In the genomic region with DNA sequence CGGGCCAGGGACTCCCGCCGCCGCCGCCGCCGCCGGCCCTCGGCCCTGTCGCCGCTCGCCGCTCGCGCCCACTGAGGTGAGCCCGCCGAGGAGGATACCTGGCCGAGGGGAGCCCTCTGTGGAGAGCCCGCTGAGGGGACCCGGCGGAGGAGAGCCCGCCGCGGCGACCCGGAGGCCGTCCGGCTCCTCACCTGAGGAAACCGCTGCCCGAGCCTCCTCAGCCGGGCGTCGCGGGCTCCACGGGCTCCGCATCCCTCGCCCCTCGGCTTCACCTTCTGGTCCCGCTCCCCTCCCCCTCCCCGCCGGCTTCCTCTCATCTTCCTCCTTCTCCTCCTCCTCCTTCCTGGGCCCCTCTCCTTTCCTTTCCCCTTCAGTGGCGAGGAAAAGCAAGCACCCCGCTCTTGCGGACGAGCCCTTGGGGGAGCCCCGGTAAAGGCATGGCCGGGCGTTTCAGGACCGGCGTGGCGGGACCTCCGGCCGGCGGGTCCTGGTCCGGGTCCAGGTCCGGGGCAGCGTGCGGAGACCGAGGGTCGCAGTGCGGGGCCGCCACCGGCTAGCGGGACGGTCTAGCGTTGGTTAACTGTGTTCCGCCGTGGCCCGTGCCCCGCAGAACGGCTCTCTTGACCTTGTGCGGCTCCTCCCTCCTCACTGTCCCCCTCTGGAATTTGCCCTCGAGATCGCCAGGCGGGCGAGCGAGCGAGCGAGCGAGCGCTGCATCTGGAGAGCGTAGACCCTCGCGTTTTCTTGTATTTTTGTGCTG, we compare ENCODE assay signal across 8 mouse cellular contexts. TPM values are rescaled to one million over a fixed set of nuclear protein-coding genes. Genes with fewer than 3 reads are reported as not detected.
DNase-seq lines count a peak whose midpoint lies in the region; ATAC-seq and TF ChIP-seq lines count a peak whose summit lies in the region.

No protein-coding gene starts in this region.

- DNase-seq in MN1 (ENCODE audit: low spot score): peak; percentile 66
- peak; percentile 79 for DNase-seq in forebrain, embryonic 11.5 days (ENCODE audit: low spot score)
- DNase-seq in hindbrain, embryonic 10.5 days (ENCODE audit: low spot score): peak; percentile 74
- DNase-seq in layer of hippocampus, postnatal 10 days (ENCODE audit: low spot score in 2 of 2): peak; percentile 40 to 55
- DNase-seq in lung, postnatal 4 days: peak; percentile 55 to 62
- DNase-seq in retina, postnatal 7 days (ENCODE audit: low read depth, low spot score): peak; percentile 16

- no peaks in the 10 kb centered on the region for H3K36me3 ChIP-seq in forebrain, embryonic 11.5 days (ENCODE audit: control insufficient read depth, insufficient read depth, low read length)
- peaks cover 12% of the 10 kb centered on the region for H3K36me3 ChIP-seq in hindbrain, embryonic 10.5 days

- no peaks in the 10 kb centered on the region for H3K27me3 ChIP-seq in forebrain, embryonic 11.5 days (ENCODE audit: control insufficient read depth, insufficient read depth, low read length)
- peaks cover 32% of the 10 kb centered on the region for H3K27me3 ChIP-seq in hindbrain, embryonic 10.5 days (ENCODE audit: insufficient read depth, poor library complexity, severe bottlenecking)

- H3K9ac ChIP-seq in forebrain, embryonic 11.5 days (ENCODE audit: low read length): peak overlapping the region; percentile 96

- H3K9me3 ChIP-seq in forebrain, embryonic 11.5 days (ENCODE audit: control insufficient read depth, low read length): no peaks in the 10 kb centered on the region
- no peaks in the 10 kb centered on the region for H3K9me3 ChIP-seq in hindbrain, embryonic 10.5 days

- peak overlapping the region; percentile 74 for H3K4me3 ChIP-seq in bone marrow, adult 2 months (replicated peaks; ENCODE audit: control insufficient read depth, low read depth, low read length)
- H3K4me3 ChIP-seq in forebrain, embryonic 11.5 days (ENCODE audit: low read depth, low read length): peak overlapping the region; percentile 90
- peak overlapping the region; percentile 79 for H3K4me3 ChIP-seq in hindbrain, embryonic 10.5 days

- peak; percentile 62 for ATAC-seq in forebrain, embryonic 11.5 days (replicated peaks; ENCODE audit: low FRiP score)
- ATAC-seq in megakaryocyte-erythroid progenitor cell, adult 5-6 weeks (replicated peaks; ENCODE audit: low FRiP score, low TSS enrichment, poor library complexity, severe bottlenecking): no peak; the same call in 1 of the 2 replicates

- no peaks in the 10 kb centered on the region; the same call in 1 of the 2 replicates for H3K4me1 ChIP-seq in bone marrow, adult 2 months (ENCODE audit: control insufficient read depth, insufficient read depth, low read length)
- peaks cover 4% of the 10 kb centered on the region for H3K4me1 ChIP-seq in forebrain, embryonic 11.5 days (replicated peaks; ENCODE audit: control insufficient read depth, insufficient read depth, low read length)
- H3K4me1 ChIP-seq in hindbrain, embryonic 10.5 days (replicated peaks): peaks cover 23% of the 10 kb centered on the region

- H3K27ac ChIP-seq in bone marrow, adult 2 months (ENCODE audit: control insufficient read depth, insufficient read depth, low read depth, low read length, poor library complexity): peak overlapping the region; percentile 83
- H3K27ac ChIP-seq in forebrain, embryonic 11.5 days (ENCODE audit: low read depth, low read length): peak overlapping the region; percentile 37
- peak overlapping the region; percentile 96 for H3K27ac ChIP-seq in hindbrain, embryonic 10.5 days

- no peak for TF ChIP-seq CTCF in bone marrow, adult 2 months (IDR thresholded peaks at IDR 0.05; ENCODE audit: control insufficient read depth, insufficient read depth, low read length)

- no peak for TF ChIP-seq POLR2A in bone marrow, adult 2 months (IDR thresholded peaks at IDR 0.05; ENCODE audit: borderline replicate concordance, control insufficient read depth, low read depth, low read length)

- peak overlapping the region; percentile 91 for H3K4me2 ChIP-seq in forebrain, embryonic 11.5 days (ENCODE audit: low read depth, low read length, severe bottlenecking)

- WGBS in bone marrow, adult 2 months: 4% methylated on average over 81 of the region's 84 CpGs
- 0% methylated on average over 69 of the region's 84 CpGs for WGBS in forebrain, embryonic 11.5 days
- WGBS in hindbrain, embryonic 10.5 days: under 1% methylated on average over 84 of the region's 84 CpGs

RNA-seq across cellular contexts. Expression of gene Lpgat1, which starts 1.1 kb away (rescaled TPM):
- polyA plus RNA-seq in bone marrow, adult 2 months (2011; ENCODE audit: insufficient read depth, insufficient read length, low replicate concordance, missing spikeins): 5.9 and 21.1 TPM in 2 replicates
- 39.0 and 40.6 TPM in 2 replicates for polyA plus RNA-seq in forebrain, embryonic 11.5 days (2014; fragmentation: Nextera tagmentation; extraction: Ambion mirVana)
- polyA plus RNA-seq in hindbrain, embryonic 10.5 days (2016; fragmentation: Nextera tagmentation; extraction: Ambion mirVana): 16.1 and 18.5 TPM in 2 replicates
- 10 to 100 TPM; 88.3 to 91.1 TPM for total RNA-seq in layer of hippocampus, postnatal 10 days (2021)
- total RNA-seq in megakaryocyte-erythroid progenitor cell, adult 5-6 weeks (2014; fragmentation: Nextera tagmentation): 1.7 and 2.1 TPM in 2 replicates
- 2.5 and 9.9 TPM in 2 replicates for total RNA-seq in megakaryocyte-erythroid progenitor cell, adult 5-6 weeks (2017)

Comparison
In these comparisons a context has a peak if more than half of its experiments do, and no peak if none do; other contexts are left out.
1. DNase-seq: peak in every context shown above with its lines; median percentile 79 in forebrain, embryonic 11.5 days; 74 in hindbrain, embryonic 10.5 days; 66 in MN1; 58 in lung, postnatal 4 days; 48 in layer of hippocampus, postnatal 10 days; 16 in retina, postnatal 7 days.
2. H3K27ac ChIP-seq: peak in every context shown above with its lines; median percentile 96 in hindbrain, embryonic 10.5 days; 83 in bone marrow, adult 2 months; 37 in forebrain, embryonic 11.5 days.